Mouse (Mus musculus) heart, adult 2 months (tissue): ENCODE results near the gene Ctrl. TPM values are rescaled to one million over a fixed set of nuclear protein-coding genes. Genes with fewer than 3 reads are reported as not detected.

Experiments used
- DNase-seq, 2 experiments: peaks; one replicate each; pipeline ENCODE4 v3.0.0; 2021
- H3K27ac ChIP-seq: fragments of 200-600 bp; 2 replicates; pipeline ENCODE4 v1.8.1; 2022
- H3K27me3 ChIP-seq: fragments of 200-500 bp; 2 replicates; pipeline ENCODE4 v1.6.1; 2012; ENCODE audit warnings: mild to moderate bottlenecking, low read length, inconsistent platforms, mixed read lengths; ENCODE audit not compliant: control insufficient read depth, insufficient read depth
- H3K36me3 ChIP-seq: fragments of 200-500 bp; 2 replicates; pipeline ENCODE4 v1.6.1; 2012; ENCODE audit warnings: low read length, inconsistent platforms; ENCODE audit not compliant: control insufficient read depth, insufficient read depth
- H3K4me1 ChIP-seq: fragments of 200-500 bp; 2 replicates; pipeline ENCODE4 v1.6.1; 2011; ENCODE audit warnings: low read length; ENCODE audit not compliant: control insufficient read depth, insufficient read depth
- H3K4me3 ChIP-seq: fragments of 200-600 bp; 2 replicates; pipeline ENCODE4 v1.8.1; 2022
- H3K79me2 ChIP-seq: fragments of 200-500 bp; replicated peaks from 2 replicates; pipeline ENCODE4 v1.6.1; 2012; ENCODE audit warnings: mild to moderate bottlenecking, inconsistent platforms, low read length, moderate library complexity, mixed read lengths; ENCODE audit not compliant: control insufficient read depth, insufficient read depth
- H3K9ac ChIP-seq: fragments of 200-500 bp; 2 replicates; pipeline ENCODE4 v1.6.1; 2012; ENCODE audit warnings: low read depth, mild to moderate bottlenecking, control low read depth, inconsistent platforms, low read length, mixed read lengths
- CTCF ChIP-seq: fragments of 200-600 bp; IDR thresholded peaks from 2 replicates; pipeline ENCODE4 v1.8.1; 2022; ENCODE audit warnings: antibody characterized with exemption, mild to moderate bottlenecking, moderate library complexity
- EP300 ChIP-seq: fragments of 200-500 bp; IDR thresholded peaks from 2 replicates; pipeline ENCODE4 v1.6.1; 2011; ENCODE audit warnings: low read depth, low read length, control low read depth; ENCODE audit not compliant: insufficient read depth
- POLR2A ChIP-seq: fragments of 200-500 bp; IDR thresholded peaks from 2 replicates; pipeline ENCODE4 v1.6.1; 2011; ENCODE audit warnings: mild to moderate bottlenecking, low read depth, low read length, control low read depth; ENCODE audit not compliant: insufficient read depth
- WGBS: fragments of 180-500 bp; shearing (Covaris S2); methylation state at CpG from one replicate; pipeline ENCODE4 v1.1.7; 2018; 5-methylcytosine and 5-hydroxymethylcytosine counted together
- intact Hi-C: fragments of 180-260 bp; cut with DNase I; formaldehyde crosslinking; loops from one replicate; pipeline ENCODE4 v1.15.1; 2025
- polyA plus RNA-seq: library from polyadenylated mRNA; depleted of rRNA; stranded (reverse); fragments of >200 nt; gene quantifications from 2 replicates; pipeline ENCODE4 v1.2.3, GENCODE M21; 2012
- total RNA-seq, 2 experiments: library from RNA; stranded (reverse); gene quantifications; 2 replicates each; pipeline ENCODE4 v1.2.3; 2021

Ctrl gene
- total and polyA plus RNA-seq, 3 experiments: 0.32 to 0.88 TPM; not detected in 1

- H3K36me3 ChIP-seq: no peaks in the 10 kb centered on the region
- no peak overlapping the region for H3K27ac ChIP-seq
- H3K27me3 ChIP-seq: no peaks in the 10 kb centered on the region
- DNase-seq: peak; percentile 79 to 92
- H3K4me1 ChIP-seq: no peaks in the 10 kb centered on the region
- H3K79me2 ChIP-seq: no peaks in the 10 kb centered on the region
- no peak overlapping the region for H3K9ac ChIP-seq
- intact Hi-C loops: loop anchor here (1.0 to 5.0 kb wide), 3 partner anchors 78 to 216 kb away; partner anchors contain the start of gene Cenpt
- H3K4me3 ChIP-seq: no peak overlapping the region
- TF ChIP-seq CTCF (peak; percentile 99), POLR2A (no peak), EP300 (peak; percentile 92)
- 20% methylated on average over 8 of the region's 8 CpGs for WGBS
These were observed 3.1 kb downstream of the Ctrl start for GRCm38 (mm10) chr8:105930602-105931001.

- TF ChIP-seq POLR2A (no peak), EP300 (no peak), CTCF (no peak)
- Histone ChIP-seq H3K27me3 (no peaks in the 10 kb centered on the region), H3K4me1 (no peaks in the 10 kb centered on the region; the same call in 1 of the 2 replicates), H3K79me2 (no peaks in the 10 kb centered on the region; the same call in 1 of the 2 replicates), H3K36me3 (no peaks in the 10 kb centered on the region), H3K4me3 (no peak overlapping the region), H3K27ac (no peak overlapping the region), H3K9ac (no peak overlapping the region)
- intact Hi-C loops: no loop called here
- DNase-seq: no peak
- WGBS: 73% methylated on average over 3 of the region's 3 CpGs
These were observed 8.5 kb downstream of the Ctrl start for GRCm38 (mm10) chr8:105925123-105925522.

- Histone ChIP-seq H3K36me3 (no peaks in the 10 kb centered on the region), H3K4me3 (no peak overlapping the region), H3K9ac (no peak overlapping the region), H3K27me3 (no peaks in the 10 kb centered on the region), H3K4me1 (no peaks in the 10 kb centered on the region; the same call in none of the 2 replicates), H3K27ac (no peak overlapping the region), H3K79me2 (peaks cover 6% of the 10 kb centered on the region; the same call in 1 of the 2 replicates)
- 47% methylated on average over 3 of the region's 3 CpGs for WGBS
- TF ChIP-seq CTCF: no peak
- TF ChIP-seq POLR2A: no peak
- TF ChIP-seq EP300: no peak
- no peak for DNase-seq
- intact Hi-C loops: no loop called here
These were observed 14.3 kb downstream of the Ctrl start for GRCm38 (mm10) chr8:105919390-105919789.

GRCm38 (mm10) chr8:105900941-105901616 lies 32.6 kb downstream of the Ctrl start:
- intact Hi-C loops: loop anchor here (2.0 to 5.0 kb wide), 3 partner anchors 36 to 200 kb away; partner anchors contain the start of genes Acd, Ddx28 and Pard6a
- Histone ChIP-seq H3K27me3 (no peaks in the 10 kb centered on the region), H3K36me3 (no peaks in the 10 kb centered on the region), H3K27ac (peak overlapping the region; percentile 91), H3K4me1 (peaks cover 3% of the 10 kb centered on the region; the same call in 1 of the 2 replicates), H3K79me2 (peaks cover 3% of the 10 kb centered on the region; the same call in 1 of the 2 replicates), H3K4me3 (peak overlapping the region; percentile 99), H3K9ac (peak overlapping the region; percentile 97)
- WGBS: 23% methylated on average over 16 of the region's 16 CpGs
- TF ChIP-seq POLR2A: no peak
- TF ChIP-seq CTCF: no peak
- TF ChIP-seq EP300: no peak
- no peak for DNase-seq

- Histone ChIP-seq H3K27ac (peak within 1 kb of the TSS; percentile 91), H3K4me3 (peak within 1 kb of the TSS; percentile 99), H3K27me3 (no peaks in the 10 kb centered on the region), H3K79me2 (peaks cover 1% of the 10 kb centered on the region; the same call in 1 of the 2 replicates), H3K36me3 (no peaks in the 10 kb centered on the region), H3K4me1 (0 out of 2 replicates have a peak, but pooled peaks cover 1% of the 10 kb centered on the region), H3K9ac (peak within 1 kb of the TSS; percentile 97)
- DNase-seq: peak; percentile 94 to 97
- under 1% methylated on average over 68 of the region's 68 CpGs for WGBS
- intact Hi-C loops: loop anchor here (2.0 to 5.0 kb wide), 3 partner anchors 36 to 200 kb away; partner anchors contain the start of genes Acd, Ddx28 and Pard6a
- TF ChIP-seq POLR2A (peak; percentile 63; the same call in 1 of the 2 replicates), EP300 (no peak), CTCF (peak; percentile 28; the same call in 1 of the 2 replicates)
These were observed 33.3 kb downstream of the Ctrl start, which contains the start of gene Pskh1 for GRCm38 (mm10) chr8:105900180-105900940. TSS of gene Pskh1 (plus strand) at chr8:105900441.
